Mouse (Mus musculus) heart, adult 11 months (tissue): ENCODE results near the gene Cox7a2l.
A peak's percentile ranks its signal among the peaks of the same experiment; 100 is the strongest.

ENCODE experiments used
- DNase-seq: peaks from one replicate; pipeline ENCODE4 v3.0.0; 2022

Gene Cox7a2l

DNA sequence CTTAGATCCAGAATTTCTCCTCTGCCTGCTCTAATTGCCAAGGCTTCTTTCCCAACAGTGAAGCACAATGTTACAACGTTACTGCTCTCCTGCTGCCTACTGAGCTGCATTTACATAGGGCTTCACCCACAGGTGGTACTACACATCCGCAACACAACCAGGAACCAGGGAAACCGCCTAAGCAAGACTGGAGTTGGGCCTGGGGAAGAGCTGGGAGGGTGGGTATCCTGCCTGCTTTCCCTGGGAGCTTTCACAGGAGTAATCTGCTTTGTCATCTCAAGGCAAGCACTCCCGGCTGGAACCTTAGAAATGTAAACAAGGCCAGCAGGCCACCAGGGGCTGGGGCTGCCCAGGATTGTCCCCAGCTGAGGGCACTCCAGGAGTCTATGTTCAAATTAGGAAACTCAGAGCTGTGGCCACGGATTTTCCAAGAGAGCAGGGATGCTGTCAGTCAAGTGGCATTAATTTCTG, 9.0 kb upstream of the Cox7a2l start:
- DNase-seq: no peak

DNA sequence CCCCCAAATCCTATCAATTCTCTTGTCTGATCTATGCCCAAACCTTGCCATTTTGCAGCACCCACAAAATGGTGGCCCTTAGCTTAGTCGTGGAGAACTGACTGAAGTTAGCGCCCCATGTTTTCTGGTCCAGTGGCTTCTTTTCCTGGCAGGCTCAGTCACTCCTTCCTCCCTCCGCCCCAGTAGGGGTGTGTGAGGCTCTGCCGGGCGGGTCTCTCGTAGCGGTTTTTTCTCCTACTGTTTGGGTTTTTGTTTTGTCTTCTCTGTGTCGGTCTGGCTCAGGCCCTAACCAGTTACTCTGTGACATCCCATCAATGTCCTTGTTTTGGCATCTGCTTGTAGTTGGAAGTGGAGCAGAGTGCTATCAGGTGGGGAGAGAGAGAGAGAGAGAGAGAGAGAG, 8.5 kb upstream of the Cox7a2l start:
- no peak for DNase-seq

DNA sequence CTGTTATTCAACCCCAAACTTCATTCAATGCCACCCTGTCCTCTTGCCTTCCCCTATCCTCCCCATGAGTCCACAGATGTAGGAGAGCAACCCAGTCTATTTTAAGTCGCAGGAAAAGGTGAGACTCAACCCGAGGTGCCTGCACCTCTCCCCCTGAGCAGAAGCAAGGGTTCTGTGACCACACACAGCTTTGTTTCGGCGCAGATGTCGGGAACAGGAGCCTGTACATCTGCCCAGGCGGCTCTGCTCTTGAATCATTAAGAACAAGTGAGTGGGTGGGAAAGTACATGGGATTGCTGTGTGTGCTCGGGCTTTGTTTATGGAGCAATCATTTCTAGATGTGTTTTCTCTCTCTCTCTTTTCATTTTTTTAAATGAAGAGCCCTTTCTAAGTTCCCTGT, 7.6 kb upstream of the Cox7a2l start:
- no peak for DNase-seq

DNA sequence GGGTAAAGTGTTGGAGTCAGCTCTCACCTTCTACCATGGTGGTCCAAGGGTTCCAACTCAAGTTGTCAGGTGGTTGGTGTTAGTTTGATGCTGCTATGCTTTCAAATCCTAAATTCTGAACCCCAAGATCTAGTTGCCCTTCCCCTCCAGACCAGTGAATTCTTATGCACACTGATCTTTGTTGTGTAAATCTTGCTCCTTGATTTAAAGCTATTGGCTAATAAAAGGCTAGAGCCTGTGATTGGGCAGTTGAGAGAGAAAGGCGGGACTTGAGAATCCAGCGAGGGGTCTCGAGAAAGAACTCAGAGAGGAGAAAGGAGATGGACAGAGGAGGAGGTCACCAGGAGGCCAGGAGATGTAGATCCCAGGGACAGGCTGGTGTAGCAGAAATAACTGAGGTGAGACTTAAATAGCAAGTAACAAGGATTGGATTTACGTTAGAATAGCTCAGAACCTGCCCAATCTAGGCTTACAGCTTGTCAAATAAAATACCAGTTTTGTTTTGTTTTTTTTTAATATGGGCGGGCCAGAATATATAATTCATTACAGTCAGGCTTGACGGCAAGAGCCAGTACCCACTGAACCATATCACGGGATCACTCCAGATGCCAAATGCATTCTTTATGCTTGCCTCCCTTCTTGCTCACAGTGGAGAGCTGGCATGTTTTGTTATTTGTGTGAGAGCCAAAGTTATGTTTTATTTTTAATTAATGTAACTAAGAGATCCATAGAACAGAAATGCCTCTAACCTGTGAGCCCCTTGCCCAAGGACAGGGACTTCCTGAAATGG, 5.7 kb upstream of the Cox7a2l start:
- DNase-seq: no peak

DNA sequence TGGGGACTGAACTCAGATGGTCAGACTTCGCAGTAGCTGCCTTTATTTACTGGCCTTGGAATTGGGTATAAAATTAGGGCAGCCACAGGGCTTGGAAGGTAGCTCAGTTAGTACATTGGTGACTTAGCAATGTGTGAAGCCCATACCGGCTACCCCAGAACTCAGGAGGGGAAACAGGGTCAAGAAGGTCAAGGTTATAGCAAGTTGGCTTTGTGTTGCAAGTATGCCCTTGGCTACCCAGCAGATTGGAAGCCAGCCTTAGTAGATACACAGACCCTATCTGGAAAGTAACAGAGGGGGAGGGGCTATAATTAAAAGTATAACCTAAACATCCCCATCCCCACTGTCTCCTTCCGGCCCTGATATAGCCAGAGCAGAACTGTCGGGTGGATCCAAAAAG, 4.8 kb upstream of the Cox7a2l start:
- DNase-seq: no peak

DNA sequence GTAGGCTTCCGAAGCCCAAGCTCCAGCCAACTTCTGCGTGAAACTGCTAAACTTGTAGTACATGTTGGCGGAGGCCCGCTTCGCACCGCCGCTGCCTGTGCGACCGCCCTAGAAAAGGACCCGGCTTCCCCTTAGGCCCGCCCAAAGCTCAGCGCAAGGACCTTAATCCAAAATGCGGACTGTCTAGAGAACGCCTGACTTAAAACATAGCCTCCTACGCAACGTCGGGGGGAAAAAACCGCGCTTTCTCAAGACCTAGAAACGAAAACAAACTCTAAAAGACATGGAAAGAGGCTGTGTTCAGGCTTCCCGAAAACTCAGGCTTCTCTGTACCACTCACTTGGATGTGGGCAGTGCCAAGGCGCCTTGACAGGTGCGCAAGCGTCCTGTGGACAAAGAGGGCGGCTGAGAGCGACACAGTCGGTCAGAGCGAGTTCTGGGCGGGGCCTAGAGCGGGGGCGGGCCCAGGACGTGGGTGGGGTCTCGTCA, 2.9 kb downstream of the Cox7a2l start:
- peak; percentile 99 for DNase-seq

DNA sequence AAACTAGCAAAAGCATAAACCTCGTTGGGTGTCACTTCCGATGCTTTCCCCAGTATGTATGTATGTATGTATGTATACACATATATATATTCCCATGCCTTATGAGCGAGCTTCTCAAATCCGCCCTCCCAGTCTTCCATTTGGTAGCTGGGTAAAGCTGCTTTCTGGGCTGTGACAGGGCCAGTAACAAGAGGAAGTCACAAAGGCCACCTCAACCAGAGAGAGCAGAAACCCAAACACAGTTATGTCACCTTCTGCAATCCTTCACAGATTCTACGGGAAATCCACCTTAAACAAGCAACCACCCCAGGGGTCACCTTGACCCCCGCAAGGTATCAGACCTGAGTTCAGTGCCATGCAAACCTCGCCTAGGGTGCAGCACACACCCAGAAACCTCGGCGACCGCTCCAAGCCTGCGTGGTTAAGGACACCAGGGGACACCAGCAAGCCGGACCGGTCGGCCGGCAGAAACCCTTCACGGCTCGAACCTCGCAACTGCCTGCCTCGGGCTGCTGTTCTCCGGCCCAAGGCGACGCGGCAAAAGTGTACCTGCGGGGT, 3.4 kb downstream of the Cox7a2l start:
- DNase-seq: no peak

DNA sequence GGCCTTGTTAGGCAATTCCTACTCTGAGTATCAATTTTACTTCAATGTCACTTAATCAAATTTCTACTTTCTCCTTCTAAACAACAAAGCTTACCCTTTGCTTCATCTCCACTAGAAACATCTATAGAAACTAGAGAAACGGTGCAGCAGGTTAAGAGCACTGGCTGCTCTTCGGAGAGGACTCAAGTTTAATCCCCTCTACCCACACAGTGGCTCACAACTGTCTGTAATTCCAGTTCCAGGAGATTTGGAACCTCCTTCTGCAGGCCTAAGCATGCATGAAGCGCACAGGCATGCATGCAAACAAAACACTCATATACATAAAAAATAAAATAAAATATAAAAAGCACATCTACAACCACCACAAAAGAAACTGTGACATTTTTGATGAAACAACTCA, 5.0 kb downstream of the Cox7a2l start:
- no peak for DNase-seq

DNA sequence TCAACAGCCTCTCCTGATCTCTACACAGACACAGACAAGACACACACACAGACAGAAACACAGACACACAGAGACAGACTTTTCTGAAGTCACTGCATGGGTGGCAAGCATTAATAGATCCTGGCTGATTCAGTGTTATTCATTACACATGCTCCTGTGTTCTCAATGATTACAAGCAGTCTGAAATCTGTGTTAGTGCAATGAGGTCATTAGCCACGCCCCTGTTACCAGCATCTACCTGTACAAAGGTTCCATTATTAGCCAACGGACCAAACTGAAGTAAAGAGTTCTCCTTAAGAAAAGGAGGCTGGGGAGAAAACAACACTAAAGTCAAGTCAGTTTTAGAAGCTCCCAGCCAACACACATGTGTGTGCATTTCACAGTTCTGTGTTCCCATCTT, 13.4 kb downstream of the Cox7a2l start:
- DNase-seq: no peak

DNA sequence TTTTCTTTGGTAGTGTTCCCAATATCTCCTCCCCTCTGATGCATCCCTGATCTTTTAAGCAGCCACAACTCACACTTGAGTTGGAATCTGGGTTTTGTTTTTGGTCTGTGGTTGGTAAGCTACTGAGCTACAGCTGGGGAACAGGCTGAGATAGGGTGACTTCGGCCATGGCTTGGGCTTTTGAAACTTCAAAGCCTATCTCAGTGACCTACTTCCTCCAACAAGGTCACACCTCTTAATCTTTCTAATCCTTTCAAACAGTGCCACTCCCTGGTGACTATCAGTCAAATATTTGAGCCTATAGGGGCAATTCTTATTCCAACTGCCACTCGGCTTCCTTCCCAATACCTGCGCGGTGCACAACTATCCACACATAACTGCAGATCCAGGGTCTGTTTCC, 17.4 kb downstream of the Cox7a2l start:
- no peak for DNase-seq

DNA sequence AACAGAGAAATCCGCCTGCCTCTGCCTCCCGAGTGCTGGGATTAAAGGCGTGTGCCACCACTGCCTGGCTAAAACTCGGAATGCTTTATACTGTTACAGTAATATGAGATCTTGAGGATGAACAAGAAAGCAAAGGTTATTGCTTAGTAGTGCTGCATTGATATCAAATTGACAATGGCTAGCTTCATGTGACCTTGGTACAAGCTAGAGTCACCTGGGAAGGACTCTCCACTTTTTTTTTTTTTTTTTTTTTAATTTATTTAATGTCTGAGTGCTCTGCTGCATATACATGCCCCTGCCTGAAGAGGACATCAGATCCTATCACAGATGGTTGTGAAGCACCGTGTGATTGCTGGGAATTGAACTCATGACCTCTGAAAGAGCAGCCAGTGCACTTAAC, 18.2 kb downstream of the Cox7a2l start:
- DNase-seq: no peak

DNA sequence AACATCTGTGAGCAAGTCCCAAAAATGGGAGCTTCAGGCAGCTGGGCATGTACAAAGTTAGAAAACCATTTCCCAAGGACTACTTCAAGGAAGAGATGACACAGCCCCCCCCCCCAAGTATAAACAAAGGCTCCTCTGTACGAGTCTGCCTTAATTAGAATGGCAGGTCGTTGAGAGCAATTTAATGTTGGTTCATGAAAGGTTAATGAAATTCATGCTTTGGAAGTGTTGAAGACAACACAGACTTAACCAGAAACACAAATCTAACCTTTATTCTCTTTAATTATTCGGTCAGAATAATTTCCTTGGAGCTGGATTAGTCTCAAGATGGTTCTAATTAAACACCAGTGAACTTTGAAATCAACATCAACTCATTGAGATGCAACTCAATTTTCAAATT, 29.4 kb downstream of the Cox7a2l start:
- no peak for DNase-seq

DNA sequence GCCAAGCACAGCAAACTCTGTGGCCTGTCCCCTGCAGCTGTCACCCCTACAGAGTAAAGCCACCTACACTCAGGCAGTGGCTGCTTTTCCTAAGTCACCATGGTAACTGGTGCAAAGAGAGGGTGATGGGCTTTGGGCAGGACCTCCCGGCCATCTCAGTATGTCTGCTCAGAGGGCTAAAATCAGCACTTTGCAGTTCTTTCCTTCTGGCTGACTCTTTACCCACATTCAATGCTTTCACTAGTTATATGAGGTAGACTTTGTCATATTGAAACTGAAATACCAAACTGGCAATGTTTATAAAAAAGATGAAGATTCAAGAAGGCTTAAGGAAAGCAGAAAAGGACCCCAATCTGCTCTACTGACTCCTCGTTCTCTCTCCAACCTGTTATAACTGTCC, 33.3 kb downstream of the Cox7a2l start:
- DNase-seq: no peak

DNA sequence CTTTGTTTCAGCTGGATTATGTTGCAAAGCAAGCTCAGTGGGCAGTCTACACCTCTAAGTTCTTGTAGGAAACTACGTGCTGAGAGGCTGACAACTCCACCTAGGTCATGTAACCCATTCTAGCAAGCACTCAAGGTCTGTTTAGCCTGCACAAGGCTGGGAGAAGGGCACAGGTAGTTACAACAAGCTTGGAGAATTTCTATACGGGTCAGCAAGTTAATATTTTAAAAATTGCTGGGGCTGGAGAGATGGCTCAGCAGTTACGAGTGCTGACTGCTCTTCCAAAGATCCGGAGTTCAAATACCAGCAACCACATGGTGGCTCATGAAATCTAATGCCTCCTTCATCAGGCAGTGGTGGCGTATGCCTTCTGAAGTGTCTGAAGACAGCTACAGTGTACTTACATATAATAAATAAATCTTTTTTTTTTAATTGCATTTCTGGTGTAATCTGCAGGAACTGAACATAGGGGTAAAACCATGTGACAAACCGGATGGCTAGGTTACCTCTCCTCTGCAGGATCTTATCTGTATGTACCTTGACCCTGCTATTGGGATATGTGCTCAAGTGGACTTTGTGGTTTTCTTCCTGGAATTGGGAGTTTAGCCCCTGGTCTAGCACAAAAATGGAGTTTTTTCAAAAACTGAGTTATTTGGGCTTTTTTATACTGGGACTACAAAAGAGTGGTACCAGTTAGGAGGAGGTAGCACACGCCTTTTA, 34.2 kb downstream of the Cox7a2l start:
- DNase-seq: no peak

DNA sequence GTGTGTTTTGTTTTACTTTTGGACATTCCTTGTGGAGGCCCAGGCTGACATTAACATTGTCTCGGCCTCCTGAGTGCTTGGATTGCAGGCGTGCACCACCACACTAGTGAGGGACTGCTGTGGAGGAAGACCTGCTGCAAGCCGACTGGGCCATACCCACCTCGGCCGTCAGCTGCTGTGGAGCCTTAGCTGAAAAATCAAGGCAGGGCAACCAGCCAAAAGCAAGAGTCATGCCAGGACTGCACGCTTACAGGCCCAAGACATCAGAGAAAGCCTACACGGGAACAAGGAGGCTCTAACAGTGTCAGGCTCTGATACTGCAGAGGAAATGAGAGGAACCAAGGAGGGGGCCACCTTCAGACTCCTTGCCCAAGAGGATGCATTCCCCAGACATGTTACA, 35.6 kb downstream of the Cox7a2l start:
- DNase-seq: no peak

DNA sequence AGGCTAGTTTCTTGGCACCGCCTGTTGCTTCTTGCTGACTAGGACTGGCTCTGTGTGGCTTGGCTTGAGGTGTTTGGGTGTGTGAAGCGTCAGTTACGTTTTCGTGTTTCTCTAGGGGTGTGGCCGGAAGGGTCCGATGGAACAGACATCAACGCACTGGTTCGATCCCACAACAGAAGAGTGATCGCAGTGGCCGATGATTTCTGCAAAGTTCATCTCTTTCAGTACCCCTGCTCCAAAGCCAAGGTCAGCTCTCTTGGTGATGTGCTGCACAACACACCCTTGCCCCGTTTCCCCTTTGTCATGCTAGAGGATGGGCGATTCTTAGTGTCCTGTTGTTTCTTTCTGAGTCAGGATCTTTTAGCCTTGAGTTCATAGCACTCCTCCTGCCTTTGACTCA, 40.0 kb downstream of the Cox7a2l start:
- no peak for DNase-seq

DNA sequence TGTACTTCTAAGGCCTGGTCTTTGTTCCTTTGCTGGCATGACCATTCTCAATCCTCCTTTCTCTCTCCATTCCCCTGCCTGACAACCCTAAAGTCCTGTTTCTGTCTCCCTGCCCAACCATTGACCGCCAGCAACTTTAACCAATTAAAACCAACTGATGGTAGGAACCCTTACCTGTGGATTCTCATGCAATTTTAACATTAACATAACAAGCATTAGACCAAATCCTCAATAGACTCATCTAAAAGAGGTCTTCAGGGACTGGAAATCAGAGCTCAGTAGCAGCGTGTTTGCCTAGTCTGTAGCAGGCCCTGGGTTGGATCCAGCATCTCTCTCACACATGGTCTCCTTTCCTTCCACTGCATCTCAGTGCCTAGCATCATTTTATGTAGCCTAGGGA, 47.5 kb downstream of the Cox7a2l start:
- DNase-seq: peak; percentile 40

DNA sequence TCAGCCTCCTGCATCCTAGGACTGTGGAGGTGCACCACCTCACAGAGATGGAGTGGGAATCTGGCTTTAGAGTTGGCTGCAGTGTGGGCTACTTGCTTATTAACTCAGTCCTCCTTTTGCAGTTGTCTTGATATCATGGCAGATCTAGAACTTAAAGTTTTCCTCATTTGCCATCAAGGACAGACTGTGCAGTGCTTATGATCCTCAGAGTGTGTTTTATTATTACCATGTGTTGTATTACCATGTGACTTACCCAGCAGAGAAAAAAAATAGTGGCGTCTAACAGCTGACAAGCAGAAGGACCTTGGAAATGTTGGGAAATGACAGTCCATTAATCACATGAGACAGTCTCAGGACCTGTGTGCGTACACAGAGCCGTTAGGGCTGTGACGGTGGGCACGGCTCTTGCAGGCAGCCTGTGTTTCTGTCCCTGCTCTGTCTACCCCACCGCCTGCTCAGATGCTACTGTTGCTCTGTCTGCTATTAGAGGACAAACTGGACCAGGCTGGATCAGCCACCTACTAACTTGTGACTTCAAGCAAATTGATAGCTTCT, 50.4 kb downstream of the Cox7a2l start:
- DNase-seq: peak; percentile 36

DNA sequence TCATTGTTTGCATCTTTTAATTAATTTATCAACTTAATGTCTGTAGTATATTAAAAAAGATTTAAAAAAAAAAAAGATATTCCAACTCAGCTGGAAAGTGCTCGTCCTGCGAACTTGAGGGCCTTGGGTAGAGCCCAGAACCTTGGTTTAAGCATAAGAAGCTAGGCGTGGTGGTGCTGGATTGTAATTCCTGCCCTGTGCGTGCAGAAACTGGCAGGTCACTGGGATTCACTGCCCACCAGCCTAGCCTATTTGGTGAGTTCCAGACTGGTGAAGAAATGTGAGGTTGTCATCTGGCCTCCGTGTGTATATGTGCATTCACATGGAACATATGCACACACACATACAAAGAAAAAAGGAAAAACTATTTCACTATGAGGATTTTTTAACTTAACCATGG, 51.2 kb downstream of the Cox7a2l start:
- DNase-seq: peak; percentile 77

DNA sequence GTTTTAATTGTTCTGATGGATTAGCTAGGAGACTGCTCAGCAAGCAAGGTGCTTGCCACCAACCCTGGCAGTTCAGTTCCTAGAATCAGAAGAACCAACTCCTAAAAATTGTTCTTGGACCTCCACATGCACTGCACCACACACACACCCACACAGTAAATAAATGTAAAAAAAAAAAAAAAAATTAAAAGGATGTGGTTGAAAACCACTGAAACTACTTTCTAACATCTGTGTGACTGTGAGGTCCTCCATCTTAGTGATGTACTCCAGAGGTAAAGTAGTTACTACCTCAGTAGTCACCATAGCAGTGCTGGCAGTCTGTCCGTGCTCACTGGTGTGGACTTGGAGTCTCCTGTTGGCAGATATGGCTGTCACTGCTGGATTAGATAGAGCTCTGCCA, 59.9 kb downstream of the Cox7a2l start:
- DNase-seq: peak; percentile 57

DNA sequence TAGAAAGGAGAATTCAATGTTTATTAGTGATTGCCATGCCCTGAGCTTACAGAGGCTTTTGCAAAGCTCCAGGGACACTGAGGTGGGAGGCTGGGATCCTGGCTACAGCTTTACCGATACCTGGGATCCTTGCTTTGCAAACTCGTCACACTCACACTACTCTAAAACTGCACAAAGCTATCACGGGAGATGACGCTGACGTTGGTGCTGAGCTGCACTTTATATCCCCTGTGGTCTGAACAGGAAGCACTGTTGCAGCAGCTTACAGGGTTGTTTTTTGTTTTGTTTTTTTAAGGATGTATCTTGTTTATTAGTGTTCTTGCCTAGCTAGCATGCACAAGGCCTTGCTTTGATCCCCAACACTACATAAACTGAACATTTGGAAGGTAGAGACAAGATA, 63.5 kb downstream of the Cox7a2l start:
- DNase-seq: peak; percentile 54

DNA sequence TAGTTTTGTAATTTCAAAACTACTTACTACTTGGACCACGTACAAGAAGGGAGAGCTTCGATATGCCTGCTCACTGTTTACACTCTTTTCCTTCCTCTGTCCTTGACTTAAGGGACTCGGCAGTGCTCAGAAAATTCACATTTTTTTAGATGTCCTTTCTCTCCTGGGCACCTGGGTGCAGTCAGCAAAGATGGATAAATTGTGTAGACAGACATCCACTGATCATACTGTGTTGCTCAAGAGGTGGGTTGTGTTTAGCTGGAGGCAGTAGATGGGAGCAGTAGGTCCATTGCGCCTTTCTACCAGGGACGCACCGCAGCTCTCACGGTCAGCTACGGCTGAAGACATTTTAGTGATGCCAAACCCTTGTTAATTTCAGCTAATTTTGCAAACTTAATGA, 64.7 kb downstream of the Cox7a2l start:
- DNase-seq: peak; percentile 71
